Mouse (Mus musculus): ENCODE measurements around the gene Gpr146.

Gene Gpr146

DNA sequence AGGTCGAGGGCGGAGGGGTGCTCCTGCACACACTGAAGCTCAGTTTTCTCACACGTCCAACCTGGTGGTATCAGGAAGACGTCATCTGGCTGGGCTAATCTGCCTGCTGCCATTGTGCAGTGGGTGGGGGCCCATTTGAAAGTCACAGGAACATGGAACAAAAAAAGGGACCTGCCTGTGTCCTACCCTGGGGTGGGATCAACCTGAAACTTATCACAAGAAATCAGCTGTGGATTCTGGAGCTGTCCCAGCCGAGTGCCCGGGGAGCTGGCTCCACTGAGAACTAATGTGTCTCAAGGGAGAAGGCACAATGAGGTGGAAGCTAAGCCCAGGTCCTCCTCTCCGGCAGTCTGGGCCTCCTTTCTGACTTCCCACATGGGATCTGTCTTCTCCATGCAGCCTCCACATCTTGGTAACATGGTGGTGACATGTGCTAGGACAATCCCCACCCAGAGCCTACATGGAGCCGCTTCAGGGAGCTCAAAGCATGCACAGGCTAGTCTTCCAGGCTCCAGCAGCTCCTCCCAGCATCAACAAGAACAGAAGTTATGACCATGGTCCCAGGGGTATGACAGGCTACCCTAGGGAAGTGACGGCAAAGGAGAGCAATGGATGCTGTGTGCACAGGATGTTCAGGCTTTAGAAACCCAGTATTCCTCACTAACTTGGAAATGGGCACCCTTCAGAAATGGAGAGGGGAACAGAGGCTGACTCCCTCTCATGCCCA, 56.5 kb downstream of the Gpr146 start:
- no peak for DNase-seq

DNA sequence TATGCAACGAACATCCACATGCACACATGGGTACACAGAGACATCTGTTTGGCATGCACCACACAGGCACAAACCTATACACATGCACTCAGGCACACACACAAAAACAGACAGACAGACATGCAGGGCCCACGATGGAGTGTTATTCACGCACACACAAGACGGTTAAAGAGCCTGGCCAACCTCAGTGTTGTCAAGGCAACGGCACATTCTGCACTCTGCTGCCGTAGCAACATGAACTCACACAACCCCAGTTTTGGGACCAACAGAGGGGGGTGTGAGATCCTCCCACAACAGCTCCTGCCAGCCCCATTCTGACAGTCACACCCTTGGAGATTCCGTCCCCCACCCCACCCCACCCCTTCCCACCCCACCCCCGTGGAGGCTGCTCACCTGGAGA, 57.4 kb downstream of the Gpr146 start:
- no peak for DNase-seq

DNA sequence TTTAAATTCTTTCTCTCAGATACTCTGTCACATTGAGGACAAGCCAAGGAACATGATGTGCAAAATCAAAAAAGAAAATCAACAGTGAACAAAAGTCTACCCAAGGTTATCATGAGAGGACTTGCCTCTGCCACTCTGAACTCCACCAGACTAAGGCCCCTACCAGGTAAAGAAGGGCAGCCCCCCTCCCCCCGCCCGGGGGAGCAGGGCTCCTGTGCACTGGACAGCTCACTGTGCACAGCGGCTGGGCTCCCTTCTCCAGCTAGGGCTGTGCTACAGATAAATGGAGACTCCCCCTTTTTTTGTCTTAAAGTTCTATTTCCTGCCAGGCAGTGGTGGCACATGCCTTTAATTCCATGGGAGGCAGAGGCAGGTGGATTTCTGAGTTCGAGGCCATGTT, 60.3 kb downstream of the Gpr146 start:
- DNase-seq = no peak

DNA sequence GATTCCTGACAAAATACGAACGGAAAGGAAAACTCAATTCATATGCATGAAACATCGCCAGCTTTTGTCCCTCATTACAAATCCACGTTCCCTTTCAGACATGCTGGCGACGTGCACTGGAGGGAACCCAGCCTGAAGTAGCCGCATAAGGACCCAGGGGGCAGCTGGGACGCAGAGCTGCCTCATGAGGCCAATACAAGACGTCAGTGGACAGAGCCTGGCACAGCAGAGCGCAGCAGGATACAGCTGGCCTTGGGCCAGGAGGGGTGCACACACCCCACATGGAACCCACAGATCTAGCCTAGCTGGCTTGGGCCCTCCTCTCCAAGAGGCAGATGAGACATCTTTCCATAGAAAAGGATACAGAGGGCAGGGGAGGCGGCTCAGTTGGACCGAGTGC, 60.9 kb downstream of the Gpr146 start:
- no peak for DNase-seq

DNA sequence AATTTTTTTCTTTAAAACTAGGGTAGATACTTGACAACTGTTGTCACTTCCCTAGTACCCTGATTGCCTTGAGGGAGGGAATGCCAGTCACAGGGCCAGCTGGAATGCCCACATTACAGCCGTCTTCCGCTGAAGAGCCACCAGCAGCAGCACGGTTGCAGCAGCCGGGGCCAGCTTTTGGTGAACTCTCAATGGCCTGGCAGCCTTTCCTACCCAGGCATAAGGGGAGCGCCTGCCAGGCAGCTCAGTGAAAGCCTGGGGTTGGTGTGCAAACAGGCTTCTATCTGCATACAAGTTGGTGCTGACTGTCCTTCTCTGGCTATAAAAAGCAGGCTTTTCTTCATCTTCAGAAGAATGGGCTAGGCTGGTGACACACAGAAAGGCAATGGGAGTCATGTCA, 63.0 kb downstream of the Gpr146 start:
- no peak for DNase-seq

DNA sequence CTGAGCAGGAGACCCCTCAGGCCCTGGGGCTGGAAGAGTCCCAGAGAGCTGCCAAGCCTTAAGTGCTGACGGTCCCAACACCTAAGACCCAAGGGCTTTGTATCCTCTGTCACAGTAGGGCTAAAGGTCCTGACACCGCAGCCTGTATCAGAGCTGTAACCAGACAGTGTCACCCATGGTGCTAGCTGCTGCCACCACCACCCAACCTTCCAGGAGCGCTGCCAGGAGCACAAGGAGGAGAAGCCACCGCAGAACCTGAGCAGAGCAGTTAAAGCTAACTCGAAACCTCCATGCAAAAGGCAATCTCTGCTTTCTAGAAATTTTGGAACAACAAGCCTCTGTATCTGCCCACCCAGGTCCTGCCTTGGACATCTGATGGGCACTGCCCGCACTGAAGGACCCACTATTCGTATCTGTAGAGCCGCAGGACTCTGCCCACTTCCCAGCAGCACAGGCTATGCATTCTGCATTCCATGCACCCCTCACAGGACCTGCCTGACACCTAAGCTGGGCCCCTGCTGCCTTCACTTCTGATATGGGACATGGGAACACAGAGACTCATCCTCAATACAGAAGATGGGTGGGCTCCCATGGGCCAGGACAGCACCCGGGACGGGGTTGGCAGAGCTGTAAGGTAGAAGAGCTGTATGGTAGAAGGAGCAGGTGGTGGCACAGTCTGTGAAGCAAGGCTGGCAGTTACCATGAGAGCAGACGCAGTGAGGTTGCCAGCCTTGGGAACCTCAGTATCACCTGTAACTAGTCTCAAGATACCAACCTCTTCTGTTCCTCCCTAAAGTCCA, 63.6 kb downstream of the Gpr146 start:
- no peak for DNase-seq

DNA sequence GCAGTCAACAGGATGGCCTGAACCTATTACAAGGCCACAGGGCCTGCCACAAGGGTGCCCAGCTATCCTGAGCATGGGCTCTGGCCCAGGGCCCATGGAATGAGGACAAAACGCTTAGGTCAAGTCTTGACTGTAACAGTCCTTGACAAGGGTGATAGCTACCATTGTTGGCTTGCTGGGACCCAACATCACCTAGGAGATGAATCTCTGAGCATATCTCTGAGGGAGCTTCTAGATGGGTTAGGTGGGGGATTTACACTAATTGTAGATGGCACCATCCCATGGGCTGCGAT, 64.2 kb downstream of the Gpr146 start:
- DNase-seq = no peak

DNA sequence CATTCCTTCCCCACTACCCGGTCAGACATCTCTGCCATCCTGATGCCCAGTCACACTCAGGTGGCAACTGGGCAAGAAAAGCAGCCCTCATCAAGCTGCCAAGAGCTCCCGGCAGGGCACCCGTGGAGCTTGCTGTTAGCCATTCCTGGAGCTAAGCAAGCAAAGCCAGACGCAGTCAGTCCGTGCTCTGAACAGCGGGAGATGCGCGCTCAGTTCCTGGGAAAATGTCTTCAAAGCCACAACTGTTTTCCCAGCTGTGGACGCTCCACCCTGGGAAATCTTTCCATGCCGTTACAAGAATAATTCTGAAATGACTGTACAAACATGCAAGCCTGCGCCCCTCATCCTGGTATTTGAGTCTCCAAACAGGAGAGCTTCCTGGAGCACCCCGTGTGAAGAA, 64.9 kb downstream of the Gpr146 start:
- no peak for DNase-seq

DNA sequence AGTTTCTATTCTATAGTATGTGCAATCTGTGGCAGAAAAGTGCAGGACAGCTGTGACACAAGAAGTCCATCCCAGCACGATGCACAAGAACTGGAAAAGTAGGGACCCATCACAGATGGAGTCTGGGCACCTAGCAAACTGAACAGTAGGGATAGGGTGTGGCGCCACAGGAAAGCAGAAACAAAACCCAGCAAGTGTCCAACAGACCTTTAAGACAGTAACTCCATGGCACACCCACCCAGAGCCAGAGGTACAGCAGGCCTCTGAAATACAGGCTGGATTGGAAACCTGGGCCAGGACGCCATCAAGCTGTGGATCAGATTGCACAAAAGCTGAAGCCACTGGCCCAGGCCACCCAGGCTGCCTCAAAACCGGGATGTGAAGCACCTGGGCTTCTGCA, 65.5 kb downstream of the Gpr146 start:
- no peak for DNase-seq

DNA sequence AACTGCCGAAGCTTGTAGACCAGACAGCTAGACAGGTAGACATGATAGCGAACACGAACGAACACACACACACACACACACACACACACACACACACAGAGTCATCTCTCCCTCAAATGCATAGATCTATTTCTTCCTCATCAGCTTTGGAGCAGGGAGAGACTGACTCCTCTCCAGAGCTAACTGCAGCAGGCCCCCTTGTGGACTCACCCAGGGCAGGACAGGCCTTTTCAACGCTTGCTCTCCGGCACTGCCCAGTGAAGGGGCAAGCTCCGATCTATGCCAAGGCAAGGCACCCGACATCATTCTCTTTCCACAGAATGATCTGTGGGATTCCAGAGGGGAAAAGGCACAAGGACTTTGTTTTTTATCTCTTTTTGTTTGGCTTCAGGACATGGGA, 67.8 kb downstream of the Gpr146 start:
- no peak for DNase-seq

Data from kidney, adult 18-20 months (tissue).